Mouse (Mus musculus) G1E (cell line): Measurements from ENCODE around the gene Car4.

Experiments used
- CTCF ChIP-seq: IDR thresholded peaks from 2 replicates; pipeline ENCODE4 v1.5.1; 2012; ENCODE audit warnings: low read depth, low read length, inconsistent platforms, mixed read lengths
- POLR2AphosphoS5 ChIP-seq: IDR thresholded peaks from 2 replicates; pipeline ENCODE4 v1.6.1; 2012; ENCODE audit warnings: low read depth, low read length, inconsistent platforms; ENCODE audit not compliant: insufficient replicate concordance
- TAL1 ChIP-seq: conservative IDR thresholded peaks from 2 replicates; pipeline ENCODE4 v1.6.1; 2012; ENCODE audit warnings: low read depth, low read length, inconsistent platforms, mixed read lengths

- no peak for TF ChIP-seq CTCF
- TF ChIP-seq TAL1, result no peak
- TF ChIP-seq POLR2AphosphoS5, result no peak
Measured at GRCm38 (mm10) chr11:84940140-84940539, 17.4 kb upstream of the Car4 start.
